Mouse (Mus musculus): Measurements from ENCODE around the gene Fam166b.

Fam166b gene

DNA sequence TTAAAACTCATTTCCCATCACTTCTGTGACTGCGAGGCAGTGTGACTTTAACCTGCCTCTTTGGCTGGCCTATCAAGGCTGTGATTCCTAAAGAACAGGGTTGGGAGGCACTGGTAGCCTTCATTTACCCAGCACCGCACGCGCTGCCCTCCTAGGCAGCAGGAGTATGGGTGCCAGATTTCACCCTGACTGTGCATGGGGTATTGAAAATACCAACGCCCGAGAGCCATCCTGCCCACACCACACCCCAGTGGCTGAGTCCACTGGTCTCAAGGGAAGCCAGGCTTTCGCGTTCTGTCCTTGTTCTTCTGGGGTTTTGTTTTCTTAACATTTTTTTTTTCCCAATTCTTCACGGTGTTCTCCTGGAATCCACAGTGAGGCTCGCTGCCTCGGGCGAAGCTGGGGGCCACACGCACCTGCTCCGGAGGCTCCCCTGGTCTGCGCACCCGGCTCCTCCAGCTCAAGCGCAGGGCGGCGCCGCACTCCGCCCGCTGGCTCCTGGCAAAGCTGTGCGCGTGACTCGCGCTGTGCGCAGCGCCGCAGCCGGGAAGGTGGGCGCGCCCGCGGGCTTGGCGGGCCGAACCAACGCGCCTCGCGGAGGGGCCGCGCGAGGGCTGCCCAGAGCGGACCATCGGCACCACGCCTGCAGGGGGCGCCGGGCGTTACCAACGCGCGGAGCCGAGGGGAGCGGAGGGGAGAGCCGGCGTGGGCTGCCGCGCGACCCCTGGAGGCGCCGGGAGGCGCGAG is 47.4 kb downstream of the Fam166b start, which contains the start of gene Rusc2:
Gene Rusc2 (plus strand): TSS at position 572 of the 747 bp plus-strand sequence.
- in situ Hi-C loops (cut with MboI, MseI): no loop called here

DNA sequence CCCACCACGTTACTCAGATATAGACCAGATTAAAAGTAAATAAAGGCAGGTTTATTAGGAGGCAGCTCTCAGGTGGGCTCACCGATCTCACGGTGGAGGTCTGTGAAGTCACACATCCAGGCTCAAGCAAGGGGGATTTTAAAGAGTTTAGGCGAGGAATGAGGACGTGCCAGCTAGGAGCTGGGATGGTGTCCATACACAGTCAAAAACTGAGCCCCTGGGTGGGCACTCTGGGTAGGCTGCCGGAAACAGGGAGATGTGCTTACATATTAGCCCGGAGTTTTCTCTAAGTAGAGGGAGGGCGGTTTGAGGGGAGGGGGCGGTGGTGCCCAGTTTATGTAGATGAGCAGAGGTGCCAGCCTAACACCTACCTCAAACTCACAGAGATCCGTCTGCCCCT is 48.0 kb downstream of the Fam166b start:
- in situ Hi-C loops (cut with MboI, MseI): no loop called here

GRCm38 (mm10) chr4:43379601-43380000 is 49.3 kb downstream of the Fam166b start:
- in situ Hi-C loops (cut with MboI, MseI): no loop called here
